Mouse (Mus musculus) brain, embryonic 14.5 days (tissue): ENCODE data around the gene Cramp1l.

Experiments
- CTCF ChIP-seq: fragments of 200-500 bp; IDR thresholded peaks from 2 replicates; pipeline ENCODE4 v1.5.1; 2012; ENCODE audit warnings: inconsistent platforms, mild to moderate bottlenecking, moderate library complexity, borderline replicate concordance; ENCODE audit not compliant: insufficient read depth, insufficient read length; ENCODE audit errors: extremely low read depth
- POLR2A ChIP-seq: fragments of 200-500 bp; IDR thresholded peaks from 2 replicates; pipeline ENCODE4 v1.6.1; 2012; ENCODE audit warnings: mild to moderate bottlenecking, inconsistent platforms, borderline replicate concordance; ENCODE audit not compliant: poor library complexity, insufficient read depth, insufficient read length, severe bottlenecking; ENCODE audit errors: extremely low read depth

DNA sequence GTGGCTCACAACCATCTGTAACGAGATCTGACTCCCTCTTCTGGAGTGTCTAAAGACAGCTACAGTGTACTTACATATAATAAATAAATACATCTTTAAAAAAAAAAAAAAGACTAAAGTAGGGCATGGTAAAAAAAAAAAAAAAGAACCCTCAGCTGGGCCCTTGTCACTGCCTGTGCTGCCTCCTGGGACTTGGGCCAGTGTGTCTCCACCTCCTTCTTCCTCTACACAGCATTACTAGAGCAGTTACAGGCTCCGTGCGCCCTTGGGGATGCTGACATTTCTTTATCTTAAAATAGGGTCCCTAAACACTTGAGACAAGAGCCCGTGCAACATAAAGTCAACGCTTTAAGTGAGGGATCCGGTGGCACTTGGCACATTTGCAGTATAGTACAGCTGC, 31.6 kb upstream of the Cramp1l start:
- TF ChIP-seq CTCF (no peak), POLR2A (no peak)
